Mouse (Mus musculus): Measurements from ENCODE around the gene Cd27.

Cd27 gene

DNA sequence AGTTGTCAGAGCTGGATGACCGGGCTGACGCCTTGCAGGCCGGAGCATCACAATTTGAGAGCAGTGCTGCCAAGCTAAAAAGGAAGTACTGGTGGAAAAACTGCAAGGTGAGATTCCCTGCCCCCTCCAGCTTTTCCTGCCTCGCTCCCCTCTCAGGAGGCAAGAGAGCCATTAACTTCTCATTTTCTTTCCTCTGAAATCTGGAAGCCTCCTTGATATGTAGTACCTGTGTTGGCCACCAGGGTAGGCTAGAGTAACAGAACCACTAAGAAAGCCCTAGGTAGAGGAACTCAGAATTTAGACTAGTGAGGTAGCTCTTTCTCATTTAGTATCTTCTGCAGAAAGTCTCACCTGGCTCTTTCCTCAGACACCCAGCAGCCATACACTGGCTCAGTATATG lies 17.8 kb downstream of the Cd27 start:
- in situ Hi-C loops (cut with MboI; ENCODE audit: unreplicated experiment in 2 of 2), result loop anchor here (5.0 kb wide), 3 partner anchors 53 to 62 kb away; no protein-coding TSS in a partner anchor

- in situ Hi-C loops (cut with MboI; ENCODE audit: unreplicated experiment in 2 of 2), result loop anchor here (5.0 kb wide), 3 partner anchors 54 to 61 kb away; no protein-coding TSS in a partner anchor
These were observed 18.9 kb downstream of the Cd27 start for GRCm38 (mm10) chr6:125217899-125218298.

GRCm38 (mm10) chr6:125216898-125217297 lies 19.9 kb downstream of the Cd27 start:
- in situ Hi-C loops (cut with MboI; ENCODE audit: unreplicated experiment in 2 of 2), result loop anchor here (5.0 kb wide), 3 partner anchors 55 to 60 kb away; no protein-coding TSS in a partner anchor

- in situ Hi-C loops (cut with MboI; ENCODE audit: unreplicated experiment in 2 of 2), result loop anchor here (5.0 kb wide), 3 partner anchors 53 to 58 kb away; no protein-coding TSS in a partner anchor
These were observed 21.5 kb downstream of the Cd27 start, which contains the start of gene Vamp1 for GRCm38 (mm10) chr6:125215148-125215954. Gene Vamp1, plus strand, starts transcription at chr6:125215551.

DNA sequence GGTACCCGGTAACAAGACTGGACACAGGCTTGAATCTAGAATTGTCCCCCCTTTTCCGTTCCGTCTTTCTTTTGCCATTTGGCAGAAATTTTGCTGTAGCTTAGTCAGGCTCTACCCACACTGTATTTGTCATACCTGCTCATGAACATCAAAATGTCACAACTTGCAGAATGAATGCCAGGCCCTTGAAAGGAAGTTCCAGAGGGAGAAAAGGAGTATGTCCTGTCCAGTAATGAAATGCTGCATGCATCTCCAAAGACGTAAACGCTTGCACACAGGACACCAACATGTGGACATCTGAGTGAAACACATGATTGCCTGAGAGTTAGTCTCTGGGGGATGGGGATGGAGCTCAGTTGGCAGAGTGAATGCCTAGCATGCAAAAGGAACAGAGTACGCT lies 23.1 kb downstream of the Cd27 start:
- in situ Hi-C loops (cut with MboI; ENCODE audit: unreplicated experiment in 2 of 2), result no loop called here

- in situ Hi-C loops (cut with MboI; ENCODE audit: unreplicated experiment in 2 of 2), result no loop called here
These were observed 23.7 kb downstream of the Cd27 start for GRCm38 (mm10) chr6:125213129-125213528.

- in situ Hi-C loops (cut with MboI; ENCODE audit: unreplicated experiment in 2 of 2), result no loop called here
These were observed 24.2 kb downstream of the Cd27 start for GRCm38 (mm10) chr6:125212621-125213020.

DNA sequence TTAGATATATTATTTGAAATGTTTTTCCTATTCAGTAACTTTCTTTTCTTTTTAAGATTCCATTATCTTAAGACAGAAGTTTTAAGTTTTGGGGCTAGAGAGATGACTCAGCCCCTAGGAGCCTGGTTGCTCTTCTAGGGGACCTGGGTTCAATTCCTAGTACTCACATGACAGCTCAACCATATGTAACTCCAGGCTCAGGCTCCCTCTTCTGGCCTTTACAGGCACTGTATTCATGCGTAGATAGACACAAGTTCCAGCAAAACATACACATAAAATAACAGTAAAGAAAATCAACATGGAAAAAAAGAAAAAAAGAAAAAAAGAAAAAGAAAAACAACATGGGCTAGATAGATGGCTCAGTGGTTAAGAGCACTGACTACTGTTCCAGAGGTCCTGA lies 26.4 kb downstream of the Cd27 start:
- in situ Hi-C loops (cut with MboI; ENCODE audit: unreplicated experiment in 2 of 2), result no loop called here

DNA sequence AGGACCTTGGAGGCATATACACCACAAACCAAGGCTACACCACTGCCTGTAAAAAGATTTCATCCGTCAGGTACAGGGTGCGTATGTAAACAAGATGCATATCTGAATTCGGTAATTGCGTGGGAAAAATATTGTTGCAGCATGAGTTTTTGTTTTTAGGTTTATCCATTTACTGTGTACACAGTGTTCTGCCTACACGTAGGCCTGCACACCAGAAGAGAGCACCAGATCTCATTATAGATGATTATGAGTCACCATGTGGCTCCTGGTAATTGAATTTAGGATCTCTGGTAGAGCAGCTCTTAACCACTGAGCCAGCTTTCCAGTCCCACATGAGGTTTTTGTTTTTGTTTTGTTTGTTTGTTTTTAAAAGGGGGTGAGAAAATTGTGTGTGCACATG lies 39.6 kb downstream of the Cd27 start:
- in situ Hi-C loops (cut with MboI; ENCODE audit: unreplicated experiment in 2 of 2), result no loop called here

DNA sequence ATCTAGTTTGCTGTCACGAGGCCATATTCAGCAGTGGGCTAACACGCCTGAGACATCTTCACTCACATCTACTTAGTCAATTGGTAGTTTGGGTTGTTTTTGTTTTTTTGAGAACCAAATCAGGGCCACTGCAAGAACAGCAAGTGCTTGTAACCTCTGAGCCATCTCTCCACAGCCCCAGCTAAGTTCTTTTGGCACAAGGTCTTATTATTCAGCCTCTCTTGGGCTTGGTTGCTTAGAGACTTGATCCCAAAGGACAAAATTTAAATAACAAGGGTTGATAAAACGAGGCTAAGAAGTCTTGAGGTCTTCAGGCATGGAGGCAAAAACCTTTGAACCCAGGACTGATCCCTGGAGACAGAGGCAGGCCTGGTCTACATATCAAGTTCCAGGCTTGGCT lies 40.5 kb downstream of the Cd27 start:
- in situ Hi-C loops (cut with MboI; ENCODE audit: unreplicated experiment in 2 of 2), result no loop called here

GRCm38 (mm10) chr6:125195541-125196075 lies 41.2 kb downstream of the Cd27 start:
- in situ Hi-C loops (cut with MboI; ENCODE audit: unreplicated experiment in 2 of 2), result no loop called here

DNA sequence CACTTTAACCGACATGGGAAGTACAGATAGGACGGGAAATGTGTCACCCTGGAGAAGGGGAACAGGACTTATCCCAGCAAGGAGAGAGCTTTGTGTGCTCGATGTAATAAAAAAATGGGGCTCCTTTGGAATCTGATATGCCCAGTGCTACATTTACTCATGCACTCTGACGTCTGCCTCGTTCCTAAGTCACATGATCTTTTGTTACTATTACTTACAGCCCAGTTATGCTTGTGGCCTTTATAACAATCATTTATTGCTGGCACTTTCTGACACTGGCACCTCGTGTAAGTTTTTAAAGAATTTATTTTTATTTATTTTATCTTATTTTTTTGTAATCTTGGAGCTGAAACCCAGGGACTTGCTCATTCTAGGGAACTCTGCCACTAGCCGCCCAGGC lies 43.4 kb downstream of the Cd27 start:
- in situ Hi-C loops (cut with MboI; ENCODE audit: unreplicated experiment in 2 of 2), result no loop called here

DNA sequence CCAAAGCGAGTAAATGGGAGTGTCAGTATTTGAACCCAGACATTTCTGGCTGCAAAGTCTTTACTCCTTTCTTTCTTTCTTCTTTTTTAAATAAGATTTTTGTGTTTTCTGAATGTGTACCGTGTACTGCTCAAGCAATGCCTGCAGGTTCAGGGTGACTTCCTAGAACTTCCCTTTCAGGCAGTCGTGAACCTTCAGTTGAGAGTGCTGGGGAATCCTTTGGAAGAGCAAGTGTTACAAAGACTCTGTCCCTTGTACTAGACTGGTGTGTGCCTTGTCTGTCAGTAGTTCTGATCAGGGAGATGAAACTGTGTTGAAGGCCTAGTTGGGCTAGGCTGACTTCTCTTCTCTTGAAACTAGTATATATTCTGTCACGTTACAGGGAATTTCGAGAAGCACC lies 44.0 kb downstream of the Cd27 start:
- in situ Hi-C loops (cut with MboI; ENCODE audit: unreplicated experiment in 2 of 2), result no loop called here

DNA sequence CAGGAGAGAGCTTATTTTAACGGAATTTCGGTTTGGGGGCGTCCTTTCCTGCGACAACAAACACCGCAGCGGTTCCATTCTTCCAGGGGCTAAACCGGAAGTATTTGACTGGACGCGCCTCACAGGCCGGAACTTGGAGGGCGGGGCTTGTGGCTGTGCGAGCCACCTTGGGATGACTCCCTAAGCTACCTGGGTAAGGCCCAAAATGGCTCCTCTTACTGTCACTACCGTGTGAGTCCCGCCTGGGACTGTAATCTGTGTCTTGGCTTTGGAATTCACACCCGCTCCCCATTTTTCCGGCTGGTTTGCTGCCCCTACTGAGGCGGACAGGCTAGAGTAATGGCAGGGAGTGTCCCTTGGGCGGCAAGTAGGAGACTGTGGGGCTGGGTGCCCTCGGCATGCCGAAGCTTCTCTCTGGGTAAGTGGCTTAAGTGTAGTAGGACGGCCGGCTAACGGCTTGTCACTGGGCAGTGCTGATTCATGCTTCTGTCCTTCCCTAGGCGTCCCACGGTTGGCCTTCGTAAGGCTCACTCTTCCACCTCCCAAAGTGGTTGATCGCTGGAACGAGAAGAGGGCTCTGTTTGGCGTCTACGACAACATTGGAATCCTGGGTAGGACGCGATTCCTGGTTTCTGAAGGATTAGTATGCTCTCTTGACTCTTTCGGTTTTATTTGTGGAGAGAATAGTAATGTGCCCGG lies 44.6 kb downstream of the Cd27 start:
- in situ Hi-C loops (cut with MboI; ENCODE audit: unreplicated experiment in 2 of 2), result no loop called here

GRCm38 (mm10) chr6:125191332-125192015 lies 45.3 kb downstream of the Cd27 start, which contains the start of the genes Ncapd2 and Mrpl51:
Gene Ncapd2, minus strand, starts transcription at chr6:125191701.
Gene Mrpl51, plus strand, starts transcription at chr6:125191801.
- in situ Hi-C loops (cut with MboI; ENCODE audit: unreplicated experiment in 2 of 2), result no loop called here

DNA sequence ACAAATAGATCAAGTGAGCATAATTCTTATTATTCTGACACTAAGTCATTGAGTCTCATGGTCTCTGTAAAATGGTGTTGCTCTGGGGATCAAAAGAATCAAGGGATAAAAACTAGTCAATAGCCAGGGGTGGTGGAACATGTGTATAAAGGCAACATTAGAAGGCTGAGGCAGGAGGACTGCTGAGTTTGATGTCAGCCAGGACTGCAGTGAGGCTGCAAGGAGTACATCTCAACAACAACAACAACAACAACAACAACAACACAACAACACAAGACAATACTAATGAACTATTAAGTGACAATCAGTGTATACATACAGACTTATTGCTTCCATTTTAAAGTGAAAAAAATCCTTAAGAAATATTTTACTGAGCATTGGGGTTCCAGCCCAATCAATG lies 46.0 kb downstream of the Cd27 start:
- in situ Hi-C loops (cut with MboI; ENCODE audit: unreplicated experiment in 2 of 2), result no loop called here

- in situ Hi-C loops (cut with MboI; ENCODE audit: unreplicated experiment in 2 of 2), result no loop called here
These were observed 50.6 kb downstream of the Cd27 start for GRCm38 (mm10) chr6:125186203-125186602.
